Mouse (Mus musculus) liver, embryonic 14.5 days (tissue): ENCODE data around the gene Hspa1a.

ENCODE experiments used
- CTCF ChIP-seq: IDR thresholded peaks from 2 replicates; pipeline ENCODE4 v1.5.1; 2016; ENCODE audit warnings: antibody characterized with exemption, low read depth, control low read depth
- EP300 ChIP-seq: IDR thresholded peaks from 2 replicates; pipeline ENCODE4 v1.6.1; 2016; ENCODE audit warnings: antibody characterized with exemption, low read depth

- no peak for TF ChIP-seq EP300
- TF ChIP-seq CTCF, result no peak
Measured at GRCm38 (mm10) chr17:34979631-34980030, 7.7 kb upstream of the Hspa1a start.
